Mouse (Mus musculus) megakaryocyte, embryonic 14.5 days (primary cell): ENCODE results near the gene Tmem9.

Experiments used
- FLI1 ChIP-seq: IDR thresholded peaks from 2 replicates; pipeline ENCODE4 v1.6.1; 2012; ENCODE audit warnings: low read length, inconsistent platforms, mixed read lengths
- GATA1 ChIP-seq: IDR thresholded peaks from 3 replicates; pipeline ENCODE4 v1.6.1; 2012; ENCODE audit warnings: mixed read lengths, low read length, inconsistent platforms, borderline replicate concordance

DNA sequence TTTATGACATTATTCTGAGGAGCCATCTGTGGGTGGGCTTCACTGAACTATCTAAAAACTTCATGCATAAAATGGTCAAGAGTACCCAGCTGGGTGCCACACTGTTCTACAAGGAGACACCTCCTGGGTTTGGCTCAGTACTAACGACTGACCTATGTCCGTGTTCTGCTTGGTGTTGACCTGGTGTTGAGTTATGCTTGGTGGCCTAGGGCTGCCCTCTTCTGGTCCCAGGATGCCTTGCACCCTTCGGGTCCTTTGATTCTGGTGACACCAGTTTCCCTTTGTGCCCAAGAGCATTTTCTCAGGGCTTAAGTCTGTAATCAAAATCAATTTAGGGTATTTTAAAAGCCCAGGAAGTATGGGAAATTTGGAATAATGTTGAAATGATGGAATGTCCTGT is 68.1 kb downstream of the Tmem9 start:
- no peak for TF ChIP-seq GATA1
- TF ChIP-seq FLI1, result no peak
